Mouse (Mus musculus): Measurements from ENCODE around the gene Arsg.
"Not testable (repeated sequence)": the region's sequence is repeated elsewhere in the genome, so short reads cannot be mapped to it uniquely, and the experiment has no call there.

Arsg gene

GRCm38 (mm10) chr11:109468133-109468532, 5.0 kb upstream of the Arsg start:
- DNase-seq (ENCODE audit: low spot score in 2 of 2) = no peak

GRCm38 (mm10) chr11:109470170-109470569, 3.0 kb upstream of the Arsg start:
- DNase-seq (ENCODE audit: low spot score in 2 of 2) = no peak

- DNase-seq (ENCODE audit: low spot score in 2 of 2) = no peak
These were observed 2.0 kb upstream of the Arsg start for GRCm38 (mm10) chr11:109470921-109471861.

GRCm38 (mm10) chr11:109472171-109472691, 943 bp upstream of the Arsg start:
- peak in 1 of 2 experiments; percentile 6 for DNase-seq (ENCODE audit: low spot score in 2 of 2)

GRCm38 (mm10) chr11:109472821-109473170, 378 bp upstream of the Arsg start:
- DNase-seq (ENCODE audit: low spot score in 2 of 2) = no peak

GRCm38 (mm10) chr11:109474086-109474742, 1.0 kb downstream of the Arsg start:
- no peak for DNase-seq (ENCODE audit: low spot score in 2 of 2)

- no peak for DNase-seq (ENCODE audit: low spot score in 2 of 2)
These were observed 1.7 kb downstream of the Arsg start for GRCm38 (mm10) chr11:109474836-109475235.

- no peak for DNase-seq (ENCODE audit: low spot score in 2 of 2)
These were observed 2.5 kb downstream of the Arsg start for GRCm38 (mm10) chr11:109475717-109476116.

GRCm38 (mm10) chr11:109476241-109476640, 3.1 kb downstream of the Arsg start:
- DNase-seq (ENCODE audit: low spot score in 2 of 2) = no peak

- DNase-seq (ENCODE audit: low spot score in 2 of 2) = no peak
These were observed 3.5 kb downstream of the Arsg start for GRCm38 (mm10) chr11:109476653-109477052.

- DNase-seq (ENCODE audit: low spot score in 2 of 2) = no peak
These were observed 4.6 kb downstream of the Arsg start for GRCm38 (mm10) chr11:109477606-109478380.

GRCm38 (mm10) chr11:109479575-109480285, 6.6 kb downstream of the Arsg start:
- DNase-seq (ENCODE audit: low spot score in 2 of 2) = no peak

- no peak for DNase-seq (ENCODE audit: low spot score in 2 of 2)
These were observed 7.3 kb downstream of the Arsg start for GRCm38 (mm10) chr11:109480440-109480839.

- peak in 1 of 2 experiments; percentile 42 for DNase-seq (ENCODE audit: low spot score in 2 of 2)
These were observed 12.3 kb downstream of the Arsg start for GRCm38 (mm10) chr11:109485398-109486045.

GRCm38 (mm10) chr11:109487111-109487510, 13.9 kb downstream of the Arsg start:
- DNase-seq (ENCODE audit: low spot score in 2 of 2) = no peak

GRCm38 (mm10) chr11:109487991-109488684, 15.0 kb downstream of the Arsg start:
- DNase-seq (ENCODE audit: low spot score in 2 of 2) = peak in 1 of 2 experiments; percentile 36

- DNase-seq (ENCODE audit: low spot score in 2 of 2) = no peak
These were observed 16.6 kb downstream of the Arsg start for GRCm38 (mm10) chr11:109489763-109490162.

GRCm38 (mm10) chr11:109491844-109492243, 18.7 kb downstream of the Arsg start:
- DNase-seq (ENCODE audit: low spot score in 2 of 2) = no peak

GRCm38 (mm10) chr11:109492847-109493464, 19.8 kb downstream of the Arsg start:
- not testable (repeated sequence) for DNase-seq (ENCODE audit: low spot score in 2 of 2)
